Mouse (Mus musculus): ENCODE results near the gene Knl1. TPM values are rescaled to one million over a fixed set of nuclear protein-coding genes. Genes with fewer than 3 reads are reported as not detected.

Gene Knl1
- total RNA-seq, 2 experiments from 2014 or later, result 0.69 to 0.79 TPM

GRCm38 (mm10) chr2:119152255-119152654, 105.3 kb downstream of the Knl1 start:
- DNase-seq, result no peak
- intact Hi-C loops (cut with DNase I), result no loop called here

GRCm38 (mm10) chr2:119154683-119155082, 107.8 kb downstream of the Knl1 start:
- DNase-seq, result no peak
- intact Hi-C loops (cut with DNase I), result no loop called here

Other genes with a start within 250 kb of the Knl1 start
- gene Knstrn, start 233.1 kb upstream of the Knl1 start, total RNA-seq (2021), result 1 to 10 TPM; 1.5 to 2.3 TPM
- gene Ivd, start 185.2 kb upstream of the Knl1 start, total RNA-seq (2021), result 100 to 1,000 TPM; 340 to 367 TPM
- gene Bahd1, start 146.7 kb upstream of the Knl1 start, total RNA-seq (2021), result 10 to 100 TPM; 18.6 TPM
- 1 to 10 TPM; 9.1 to 9.3 TPM for gene Chst14, start 120.6 kb upstream of the Knl1 start, total RNA-seq (2021)
- 10 to 100 TPM; 10.4 to 11.2 TPM for gene Ccdc32, start 17.7 kb upstream of the Knl1 start, total RNA-seq (2021)
- gene Rpusd2, start 12.3 kb upstream of the Knl1 start, total RNA-seq (2021), result 1 to 10 TPM; 4.5 to 5.2 TPM
- gene Rad51, start 65.7 kb downstream of the Knl1 start, total RNA-seq (2021), result 1 to 10 TPM in 1 of 2 experiments, under 1 TPM in 1; 0.54 to 1.7 TPM
- gene Rmdn3, start 109.9 kb downstream of the Knl1 start, total RNA-seq (2021), result 10 to 100 TPM; 14.3 to 19.9 TPM
- gene Gchfr, start 120.7 kb downstream of the Knl1 start, total RNA-seq (2021), result 1 to 10 TPM; 4.3 to 6.5 TPM
- gene Gm14137, start 127.4 kb downstream of the Knl1 start, total RNA-seq (2021), result not detected
- 10 to 100 TPM; 11.0 to 13.2 TPM for gene Zfyve19, start 161.5 kb downstream of the Knl1 start, total RNA-seq (2021)
- gene Dnajc17, start 161.7 kb downstream of the Knl1 start, total RNA-seq (2021), result 1 to 10 TPM; 7.6 to 9.9 TPM
- not detected for gene Ppp1r14d, start 182.8 kb downstream of the Knl1 start, total RNA-seq (2021)
- not detected for gene Spint1, start 190.2 kb downstream of the Knl1 start, total RNA-seq (2021)
- not detected for gene Rhov, start 224.2 kb downstream of the Knl1 start, total RNA-seq (2021)
- 10 to 100 TPM; 13.5 to 13.9 TPM for gene Vps18, start 241.6 kb downstream of the Knl1 start, total RNA-seq (2021)

Data from heart, postnatal 36 days (tissue).